Mouse (Mus musculus) C2C12 (cell line): ENCODE results near the gene Piwil1. TPM values are rescaled to one million over a fixed set of nuclear protein-coding genes. Genes with fewer than 3 reads are reported as not detected.
"Not testable (repeated sequence)": the region's sequence is repeated elsewhere in the genome, so short reads cannot be mapped to it uniquely, and the experiment has no call there.

Experiments used
- H3K27me3 ChIP-seq: one replicate; pipeline ENCODE4 v1.6.1; 2011; ENCODE audit not compliant: control insufficient read depth, insufficient read depth, insufficient read length
- H3K36me3 ChIP-seq: one replicate; pipeline ENCODE4 v1.6.1; 2011; ENCODE audit not compliant: control insufficient read depth, insufficient read depth
- H3K4me3 ChIP-seq: one replicate; pipeline ENCODE4 v1.5.1; 2011; ENCODE audit warnings: mild to moderate bottlenecking, control low read depth; ENCODE audit not compliant: poor library complexity, insufficient read depth, severe bottlenecking
- H3K79me2 ChIP-seq: one replicate; pipeline ENCODE4 v1.6.1; 2011; ENCODE audit not compliant: control insufficient read depth, insufficient read depth
- H3K79me3 ChIP-seq: one replicate; pipeline ENCODE4 v1.6.1; 2011; ENCODE audit warnings: low read depth, control low read depth
- H3ac ChIP-seq: one replicate; pipeline ENCODE3; 2011; ENCODE audit warnings: low read depth; ENCODE audit not compliant: control insufficient read depth, insufficient read length
- CEBPB ChIP-seq: IDR thresholded peaks from one replicate; pipeline ENCODE4 v1.6.1; 2011; ENCODE audit warnings: low read depth, mild to moderate bottlenecking, control low read depth, moderate library complexity
- CTCF ChIP-seq: IDR thresholded peaks from one replicate; pipeline ENCODE4 v1.5.1; 2011; ENCODE audit not compliant: control insufficient read depth, insufficient read depth, insufficient read length
- FOSL1 ChIP-seq: IDR thresholded peaks from one replicate; pipeline ENCODE4 v1.8.0; 2011; ENCODE audit warnings: mild to moderate bottlenecking, low read length; ENCODE audit not compliant: poor library complexity, insufficient read depth, severe bottlenecking
- MAX ChIP-seq: IDR thresholded peaks from one replicate; pipeline ENCODE4 v1.6.1; 2011; ENCODE audit warnings: mild to moderate bottlenecking, control low read depth
- MYOD1 ChIP-seq: IDR thresholded peaks from one replicate; pipeline ENCODE4 v1.6.1; 2011; ENCODE audit warnings: low read depth; ENCODE audit not compliant: control insufficient read depth, insufficient read length
- MYOG ChIP-seq: IDR thresholded peaks from one replicate; pipeline ENCODE4 v1.6.1; 2011; ENCODE audit not compliant: control insufficient read depth, insufficient read length; ENCODE audit errors: extremely low read depth
- USF1 ChIP-seq: IDR thresholded peaks from one replicate; pipeline ENCODE4 v1.6.1; 2011; ENCODE audit warnings: low read depth, mild to moderate bottlenecking, control low read depth, moderate library complexity
- polyA plus RNA-seq: library from polyadenylated mRNA; unstranded; fragments of >200 nt; fragmentation: generic; extraction: Trizol; gene quantifications from one replicate; pipeline ENCODE4 v1.2.1, GENCODE M21; 2012; ENCODE audit warnings: missing spikeins

The Piwil1 gene
- polyA plus RNA-seq, 1 experiment: not detected

DNA sequence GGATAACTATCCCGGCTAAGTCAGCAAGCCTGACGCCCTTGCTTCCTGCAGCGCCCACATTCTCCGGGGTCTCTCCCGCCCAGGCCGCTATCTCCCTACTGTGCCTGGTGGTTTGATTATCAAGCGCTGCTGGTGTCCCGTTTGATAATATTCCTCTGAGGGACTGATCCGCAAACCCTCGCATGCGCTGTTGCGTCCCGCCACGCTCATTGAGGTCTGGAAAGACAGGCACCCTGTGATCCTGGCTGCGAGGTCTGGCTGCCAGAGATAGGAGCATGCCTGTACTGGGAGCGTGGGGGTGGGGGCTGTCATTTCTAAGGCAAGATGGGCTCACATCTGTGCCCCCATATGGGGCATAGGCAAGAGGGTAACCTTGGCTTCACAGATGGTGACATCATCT, 12.8 kb downstream of the Piwil1 start:
- Histone ChIP-seq H3K27me3 (no peaks in the 10 kb centered on the region), H3K79me3 (no peaks in the 10 kb centered on the region), H3K36me3 (no peaks in the 10 kb centered on the region), H3ac (no peak overlapping the region), H3K79me2 (no peaks in the 10 kb centered on the region), H3K4me3 (no peak overlapping the region)
- no peak for TF ChIP-seq FOSL1
- no peak for TF ChIP-seq MYOD1
- TF ChIP-seq USF1: no peak
- no peak for TF ChIP-seq MYOG
- no peak for TF ChIP-seq CEBPB
- TF ChIP-seq CTCF: no peak
- TF ChIP-seq MAX: no peak

DNA sequence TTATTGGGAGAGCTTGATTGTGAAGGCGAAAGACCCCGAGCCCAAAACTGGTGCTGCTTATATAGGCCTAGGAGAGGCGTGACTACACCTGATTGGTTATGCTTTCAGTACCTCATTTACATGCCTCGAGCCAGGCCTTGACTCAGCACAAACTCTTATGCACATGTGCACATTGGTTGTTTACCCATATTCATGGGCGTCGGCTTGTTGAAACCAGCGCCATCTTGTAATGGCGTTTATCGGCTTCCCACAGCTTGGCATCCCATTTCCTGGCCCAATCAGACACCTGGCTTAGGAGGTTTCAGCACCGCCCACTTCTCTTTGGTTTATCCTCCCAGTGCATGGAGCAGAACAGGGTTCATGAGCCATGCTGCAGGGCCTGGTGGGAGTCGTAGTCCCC, 18.1 kb downstream of the Piwil1 start:
- not testable (repeated sequence) for H3K36me3 ChIP-seq

DNA sequence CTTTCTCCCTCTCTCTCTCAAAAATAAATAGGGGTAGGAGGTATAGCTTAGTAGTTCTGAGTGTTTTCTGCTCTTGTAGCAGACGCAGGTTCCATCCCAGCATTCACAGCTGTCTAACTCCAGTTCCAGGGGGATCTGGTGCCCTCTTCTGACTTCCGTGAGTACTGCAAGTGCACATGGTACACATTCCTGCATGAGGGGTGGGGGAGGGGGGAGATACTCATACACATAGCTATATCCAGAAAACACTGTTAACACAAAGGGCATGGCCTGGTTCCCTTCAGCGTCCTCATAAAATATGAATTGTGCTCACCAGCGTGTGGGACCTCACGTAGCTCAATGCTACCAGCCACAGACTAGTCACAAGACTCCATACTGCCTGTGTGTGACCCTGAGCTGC, 27.0 kb downstream of the Piwil1 start:
- H3K27me3 ChIP-seq: no peaks in the 10 kb centered on the region
- no peak overlapping the region for H3K4me3 ChIP-seq
- H3K36me3 ChIP-seq: no peaks in the 10 kb centered on the region
- no peaks in the 10 kb centered on the region for H3K79me3 ChIP-seq
- no peaks in the 10 kb centered on the region for H3K79me2 ChIP-seq
- no peak overlapping the region for H3ac ChIP-seq
- TF ChIP-seq CTCF: no peak
- TF ChIP-seq MYOD1: no peak
- TF ChIP-seq USF1: no peak
- no peak for TF ChIP-seq MAX
- no peak for TF ChIP-seq CEBPB
- no peak for TF ChIP-seq MYOG
- TF ChIP-seq FOSL1: no peak

More for the DNA sequence above, 18.1 kb downstream of the Piwil1 start:
- not testable (repeated sequence) for H3K27me3 ChIP-seq, H3K79me3 ChIP-seq, H3ac ChIP-seq, H3K79me2 ChIP-seq, H3K4me3 ChIP-seq

DNA sequence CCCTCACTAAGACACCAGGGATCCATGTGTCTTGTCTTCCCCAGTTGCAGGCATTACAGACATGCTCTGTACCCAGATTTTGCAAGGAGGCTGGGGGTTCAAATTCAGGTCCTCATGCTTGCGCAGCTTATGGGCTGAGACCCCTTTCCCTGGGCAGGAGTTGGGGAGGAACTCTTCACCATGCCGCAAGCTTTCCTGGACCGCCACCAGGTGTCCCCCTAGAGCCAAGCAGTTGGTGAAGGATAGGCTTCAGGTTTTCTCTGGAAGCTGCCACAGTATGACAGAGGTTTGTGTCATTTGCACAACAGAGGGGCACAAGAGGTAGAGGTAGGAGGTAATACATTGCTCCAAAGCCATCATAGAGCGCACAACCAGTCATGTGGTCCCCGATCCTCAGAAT, 28.3 kb downstream of the Piwil1 start:
- Histone ChIP-seq H3K36me3 (no peaks in the 10 kb centered on the region), H3K79me2 (no peaks in the 10 kb centered on the region), H3ac (no peak overlapping the region), H3K79me3 (no peaks in the 10 kb centered on the region), H3K4me3 (no peak overlapping the region), H3K27me3 (no peaks in the 10 kb centered on the region)
- TF ChIP-seq CEBPB (no peak), FOSL1 (no peak), MYOD1 (no peak), USF1 (no peak), CTCF (no peak), MAX (no peak), MYOG (no peak)

DNA sequence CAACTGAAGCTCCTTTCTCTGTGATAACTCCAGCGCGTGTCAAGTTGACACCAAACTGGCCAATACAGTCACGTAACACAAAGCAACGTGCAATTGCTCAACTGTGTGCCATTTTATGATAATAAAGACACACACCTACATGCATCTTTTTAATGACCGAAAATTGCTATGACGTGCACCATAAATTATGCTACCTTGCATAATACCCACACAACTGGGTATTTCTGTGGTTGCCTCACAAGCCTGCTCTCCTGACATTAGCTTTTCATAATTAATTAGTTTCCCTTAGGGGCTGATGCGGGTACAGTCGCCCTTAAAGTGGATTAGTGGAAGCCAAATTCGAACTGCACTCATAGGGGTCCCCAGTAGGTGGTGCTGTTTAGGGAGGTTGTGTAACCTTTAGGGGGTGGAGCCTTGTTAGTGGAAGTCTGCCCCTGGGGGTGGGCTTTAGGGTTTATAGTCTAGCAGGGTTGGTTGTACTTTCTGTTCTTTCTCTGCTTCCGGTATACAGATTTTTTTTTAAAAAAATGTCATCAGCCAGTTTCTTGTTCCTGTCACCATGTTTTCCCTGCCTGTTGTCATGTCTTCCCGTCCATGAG, 30.2 kb downstream of the Piwil1 start:
- TF ChIP-seq CEBPB (no peak), MAX (no peak), USF1 (no peak), MYOD1 (no peak), FOSL1 (no peak), CTCF (no peak), MYOG (no peak)
- Histone ChIP-seq H3ac (no peak overlapping the region), H3K79me2 (no peaks in the 10 kb centered on the region), H3K36me3 (no peaks in the 10 kb centered on the region), H3K27me3 (no peaks in the 10 kb centered on the region), H3K4me3 (no peak overlapping the region), H3K79me3 (no peaks in the 10 kb centered on the region)

DNA sequence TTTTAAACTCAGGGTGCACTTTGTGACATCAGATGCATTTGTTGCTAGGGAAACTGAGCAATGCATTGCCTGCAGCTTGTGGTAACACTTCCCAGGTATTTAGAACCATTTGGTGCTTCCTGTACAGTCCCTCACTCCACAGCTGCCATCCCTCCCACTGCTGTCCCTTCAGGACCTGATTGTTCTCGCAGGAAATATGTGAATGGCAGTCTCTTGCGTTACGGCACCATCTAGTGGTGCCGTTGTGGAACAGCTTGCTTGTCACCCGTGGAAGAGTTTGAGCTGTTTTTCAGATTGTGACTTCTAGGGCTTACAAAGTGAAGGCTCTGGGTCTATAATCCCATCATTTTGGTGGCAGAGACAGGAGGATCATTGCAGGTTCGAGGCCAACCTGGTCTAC, 31.6 kb downstream of the Piwil1 start:
- TF ChIP-seq MYOG: no peak
- TF ChIP-seq USF1: no peak
- no peak for TF ChIP-seq CTCF
- TF ChIP-seq MAX: no peak
- TF ChIP-seq FOSL1: no peak
- no peak for TF ChIP-seq CEBPB
- TF ChIP-seq MYOD1: no peak
- H3K36me3 ChIP-seq: no peaks in the 10 kb centered on the region

More for the DNA sequence above, 31.6 kb downstream of the Piwil1 start:
- no peaks in the 10 kb centered on the region for H3K79me3 ChIP-seq
- H3K4me3 ChIP-seq: no peak overlapping the region
- H3K79me2 ChIP-seq: no peaks in the 10 kb centered on the region
- no peaks in the 10 kb centered on the region for H3K27me3 ChIP-seq
- no peak overlapping the region for H3ac ChIP-seq
